Mouse (Mus musculus): ENCODE data around the gene Ncdn. TPM values are rescaled to one million over a fixed set of nuclear protein-coding genes. Genes with fewer than 3 reads are reported as not detected.

Gene Ncdn
- polyA plus RNA-seq, 1 experiment: 6.6 TPM

DNA sequence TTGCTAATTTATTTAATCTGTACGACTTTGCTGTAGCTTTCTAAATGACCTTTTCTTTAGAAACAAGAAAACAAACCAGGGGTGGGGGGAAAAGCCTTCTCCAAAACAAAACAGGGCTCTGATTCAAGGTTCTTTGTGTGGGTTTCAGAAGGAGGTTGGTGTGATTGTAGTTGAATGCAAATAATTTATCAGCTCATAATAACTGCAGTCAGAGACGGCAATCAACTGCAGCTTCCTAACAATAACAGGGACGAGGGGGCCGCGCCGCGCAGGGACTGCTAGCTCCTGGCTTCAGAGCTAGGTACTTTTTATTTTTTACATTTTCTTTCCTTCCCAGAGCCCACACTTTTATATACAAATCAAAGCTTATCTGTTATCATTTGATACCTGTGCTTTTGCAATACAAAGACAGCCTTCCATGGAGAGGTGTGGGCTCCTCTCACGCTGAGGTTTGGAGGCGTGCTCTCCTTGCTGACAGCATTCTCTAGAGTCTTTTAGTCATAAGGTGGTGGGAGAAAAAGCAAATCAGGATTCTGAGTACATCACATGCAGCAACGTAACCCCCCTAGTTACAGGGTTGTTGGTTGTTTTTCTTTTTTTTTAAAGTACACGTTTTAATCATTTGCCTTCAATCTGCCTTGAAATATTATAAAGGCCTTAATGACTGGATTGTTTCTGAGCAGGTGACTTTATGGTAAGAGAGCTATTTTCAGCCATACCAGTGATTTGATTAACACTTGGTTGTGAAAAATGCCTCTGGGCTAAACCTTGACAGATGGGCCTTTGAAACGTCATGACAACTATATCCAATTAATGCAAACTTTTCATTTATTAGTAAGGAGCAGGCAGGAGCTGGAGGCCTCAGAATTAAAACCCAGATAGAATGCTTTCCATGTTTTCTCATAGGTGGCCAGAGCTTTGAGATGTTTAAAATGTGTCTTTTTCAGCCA is 26.9 kb upstream of the Ncdn start:
- H3K4me1 ChIP-seq (ENCODE audit: control insufficient read depth, insufficient read depth, low read length): peaks cover 5% of the 10 kb centered on the region; the same call in 1 of the 2 replicates
- TF ChIP-seq POLR2A (IDR thresholded peaks at IDR 0.05; ENCODE audit: control insufficient read depth, low read depth, low read length) (no peak), CTCF (IDR thresholded peaks at IDR 0.05; ENCODE audit: control insufficient read depth, insufficient read depth, insufficient replicate concordance, low read depth, low read length) (no peak)
- H3K27ac ChIP-seq (ENCODE audit: control insufficient read depth, insufficient read depth, low read depth, low read length): no peak overlapping the region
- no peaks in the 10 kb centered on the region for H3K27me3 ChIP-seq (ENCODE audit: control insufficient read depth, insufficient read depth, low read length)
- no peaks in the 10 kb centered on the region; the same call in 1 of the 2 replicates for H3K36me3 ChIP-seq (ENCODE audit: control insufficient read depth, insufficient read depth, low read length)
- no peak overlapping the region for H3K4me3 ChIP-seq (ENCODE audit: control insufficient read depth, low read depth, low read length)

DNA sequence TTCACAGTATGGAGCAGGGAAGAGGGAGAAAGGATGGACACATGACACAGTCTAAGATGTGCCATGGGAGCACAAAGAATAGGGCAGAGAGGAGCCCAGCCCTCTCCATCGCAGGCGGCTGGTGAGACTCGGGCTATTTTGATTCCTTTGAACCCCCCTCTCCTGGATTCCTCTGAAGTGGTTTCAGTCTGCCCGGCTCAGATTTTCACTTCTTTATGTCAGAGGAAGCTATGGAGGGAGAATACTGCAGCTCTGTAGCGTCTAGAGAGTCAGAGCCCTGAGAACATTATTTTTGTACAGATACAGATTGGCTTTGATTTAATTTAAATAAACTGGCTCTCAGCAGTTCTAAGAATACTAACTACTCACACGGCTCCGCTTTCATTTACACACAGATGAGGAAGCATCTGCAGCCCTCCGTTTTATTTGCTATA is 25.9 kb upstream of the Ncdn start:
- Histone ChIP-seq H3K36me3 (ENCODE audit: control insufficient read depth, insufficient read depth, low read length) (no peaks in the 10 kb centered on the region; the same call in 1 of the 2 replicates), H3K4me3 (ENCODE audit: control insufficient read depth, low read depth, low read length) (no peak overlapping the region), H3K4me1 (ENCODE audit: control insufficient read depth, insufficient read depth, low read length) (peaks cover 5% of the 10 kb centered on the region; the same call in 1 of the 2 replicates), H3K27me3 (ENCODE audit: control insufficient read depth, insufficient read depth, low read length) (no peaks in the 10 kb centered on the region), H3K27ac (ENCODE audit: control insufficient read depth, insufficient read depth, low read depth, low read length) (no peak overlapping the region)
- TF ChIP-seq POLR2A (IDR thresholded peaks at IDR 0.05; ENCODE audit: control insufficient read depth, low read depth, low read length) (no peak), CTCF (IDR thresholded peaks at IDR 0.05; ENCODE audit: control insufficient read depth, insufficient read depth, insufficient replicate concordance, low read depth, low read length) (no peak)

DNA sequence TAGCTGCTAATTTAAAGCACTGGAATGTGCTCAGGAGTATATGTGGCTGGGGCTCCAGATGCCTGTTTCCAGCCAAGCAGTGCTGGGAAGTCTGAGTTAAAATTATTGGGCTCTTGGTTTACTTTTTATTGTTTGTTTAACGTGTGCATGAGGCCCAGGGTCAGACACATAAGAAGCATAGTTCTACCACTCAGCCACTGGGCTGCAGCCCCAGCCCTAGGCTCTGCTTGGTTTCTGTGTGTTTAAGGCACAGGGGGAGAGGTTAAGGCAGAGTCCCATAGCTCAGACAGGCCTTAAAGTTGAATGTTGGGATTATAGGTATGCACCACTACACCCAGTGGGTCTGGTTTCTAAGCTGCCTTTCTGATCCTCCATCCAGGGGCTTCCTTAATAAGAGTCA is 21.9 kb upstream of the Ncdn start:
- Histone ChIP-seq H3K4me3 (ENCODE audit: control insufficient read depth, low read depth, low read length) (no peak overlapping the region), H3K27ac (ENCODE audit: control insufficient read depth, insufficient read depth, low read depth, low read length) (no peak overlapping the region), H3K36me3 (ENCODE audit: control insufficient read depth, insufficient read depth, low read length) (no peaks in the 10 kb centered on the region; the same call in 1 of the 2 replicates), H3K27me3 (ENCODE audit: control insufficient read depth, insufficient read depth, low read length) (no peaks in the 10 kb centered on the region), H3K4me1 (ENCODE audit: control insufficient read depth, insufficient read depth, low read length) (no peaks in the 10 kb centered on the region)
- no peak for TF ChIP-seq CTCF (IDR thresholded peaks at IDR 0.05; ENCODE audit: control insufficient read depth, insufficient read depth, insufficient replicate concordance, low read depth, low read length)

DNA sequence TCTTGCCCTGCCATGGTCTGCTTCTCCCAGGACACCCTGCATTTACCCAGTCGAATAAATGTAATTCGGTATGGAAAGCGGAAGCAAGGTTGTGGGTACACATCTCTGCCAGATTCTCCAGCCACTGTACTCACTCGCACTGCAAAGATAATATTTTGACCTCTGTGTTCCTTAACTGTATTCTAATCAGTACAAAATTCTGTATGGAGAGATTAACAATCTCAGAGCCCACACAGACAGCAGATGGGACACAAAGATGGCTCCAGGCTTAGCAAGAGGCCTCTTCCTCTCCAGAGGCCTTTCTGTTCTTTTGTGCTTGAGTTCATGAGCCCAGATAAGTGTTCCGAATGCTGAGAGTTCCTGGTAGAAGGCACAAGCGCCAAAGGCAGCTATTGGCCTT is 20.6 kb upstream of the Ncdn start:
- Histone ChIP-seq H3K36me3 (ENCODE audit: control insufficient read depth, insufficient read depth, low read length) (no peaks in the 10 kb centered on the region; the same call in 1 of the 2 replicates), H3K4me1 (ENCODE audit: control insufficient read depth, insufficient read depth, low read length) (no peaks in the 10 kb centered on the region), H3K27ac (ENCODE audit: control insufficient read depth, insufficient read depth, low read depth, low read length) (no peak overlapping the region), H3K4me3 (ENCODE audit: control insufficient read depth, low read depth, low read length) (no peak overlapping the region), H3K27me3 (ENCODE audit: control insufficient read depth, insufficient read depth, low read length) (no peaks in the 10 kb centered on the region)
- TF ChIP-seq CTCF (IDR thresholded peaks at IDR 0.05; ENCODE audit: control insufficient read depth, insufficient read depth, insufficient replicate concordance, low read depth, low read length) (no peak), POLR2A (IDR thresholded peaks at IDR 0.05; ENCODE audit: control insufficient read depth, low read depth, low read length) (no peak)

DNA sequence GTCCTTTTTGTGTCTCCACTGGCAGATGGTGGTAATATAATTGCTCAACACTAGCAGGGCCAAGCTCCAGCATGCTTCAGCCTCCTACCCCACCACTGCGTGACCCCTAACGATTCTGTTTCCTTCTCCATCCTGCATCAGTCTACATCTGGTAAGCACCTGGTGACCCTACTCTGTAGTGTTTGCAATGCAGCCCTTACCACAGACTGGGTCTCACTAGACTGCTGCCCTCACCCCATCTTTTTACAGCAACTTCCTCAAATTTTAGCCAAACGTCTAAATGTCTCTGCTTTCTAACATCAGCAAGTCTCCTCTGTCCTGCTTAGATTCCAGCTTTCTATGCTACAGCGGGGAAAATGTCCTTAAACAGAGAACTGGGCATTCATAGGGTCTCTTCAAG is 17.6 kb upstream of the Ncdn start:
- Histone ChIP-seq H3K36me3 (ENCODE audit: control insufficient read depth, insufficient read depth, low read length) (no peaks in the 10 kb centered on the region), H3K4me1 (ENCODE audit: control insufficient read depth, insufficient read depth, low read length) (no peaks in the 10 kb centered on the region), H3K27me3 (ENCODE audit: control insufficient read depth, insufficient read depth, low read length) (no peaks in the 10 kb centered on the region), H3K27ac (ENCODE audit: control insufficient read depth, insufficient read depth, low read depth, low read length) (no peak overlapping the region), H3K4me3 (ENCODE audit: control insufficient read depth, low read depth, low read length) (no peak overlapping the region)
- no peak for TF ChIP-seq CTCF (IDR thresholded peaks at IDR 0.05; ENCODE audit: control insufficient read depth, insufficient read depth, insufficient replicate concordance, low read depth, low read length)
- no peak for TF ChIP-seq POLR2A (IDR thresholded peaks at IDR 0.05; ENCODE audit: control insufficient read depth, low read depth, low read length)

DNA sequence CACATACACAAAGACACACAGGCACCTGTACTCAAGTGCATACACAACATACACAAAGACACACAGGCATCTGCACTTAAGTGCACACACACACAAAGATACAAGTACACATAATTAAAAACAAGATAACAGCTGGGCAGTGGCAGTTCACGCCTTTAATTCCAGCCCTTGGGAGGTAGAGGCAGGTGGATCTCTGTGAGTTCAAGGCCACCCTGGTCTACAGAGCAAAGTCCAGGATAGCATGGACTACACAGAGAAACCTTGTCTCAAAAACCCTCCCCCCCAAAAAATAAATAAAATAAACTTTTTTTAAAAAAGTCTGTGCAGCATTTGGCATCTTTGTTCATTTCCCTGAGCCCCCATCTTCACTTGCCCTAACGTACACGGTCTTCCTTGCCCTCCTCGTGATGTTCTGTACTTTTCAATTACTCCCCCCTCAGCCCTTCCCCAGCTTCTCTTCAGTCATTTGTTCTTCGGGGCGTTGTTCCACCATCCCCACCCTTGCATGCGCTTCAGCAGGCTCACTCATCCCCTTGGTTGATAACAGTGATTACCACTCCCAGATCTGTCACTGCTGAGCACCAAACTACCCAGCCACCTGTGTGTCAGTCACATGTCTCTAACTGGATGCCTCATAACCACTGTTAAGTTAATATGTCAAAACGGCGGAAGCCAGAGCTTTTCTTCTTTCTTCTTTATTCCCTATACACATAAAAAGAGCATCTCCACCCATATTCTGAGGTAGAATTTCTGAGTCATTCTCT is 16.7 kb upstream of the Ncdn start:
- Histone ChIP-seq H3K4me1 (ENCODE audit: control insufficient read depth, insufficient read depth, low read length) (no peaks in the 10 kb centered on the region), H3K27me3 (ENCODE audit: control insufficient read depth, insufficient read depth, low read length) (no peaks in the 10 kb centered on the region), H3K4me3 (ENCODE audit: control insufficient read depth, low read depth, low read length) (no peak overlapping the region), H3K36me3 (ENCODE audit: control insufficient read depth, insufficient read depth, low read length) (no peaks in the 10 kb centered on the region), H3K27ac (ENCODE audit: control insufficient read depth, insufficient read depth, low read depth, low read length) (no peak overlapping the region)
- TF ChIP-seq POLR2A (IDR thresholded peaks at IDR 0.05; ENCODE audit: control insufficient read depth, low read depth, low read length) (no peak), CTCF (IDR thresholded peaks at IDR 0.05; ENCODE audit: control insufficient read depth, insufficient read depth, insufficient replicate concordance, low read depth, low read length) (no peak)

DNA sequence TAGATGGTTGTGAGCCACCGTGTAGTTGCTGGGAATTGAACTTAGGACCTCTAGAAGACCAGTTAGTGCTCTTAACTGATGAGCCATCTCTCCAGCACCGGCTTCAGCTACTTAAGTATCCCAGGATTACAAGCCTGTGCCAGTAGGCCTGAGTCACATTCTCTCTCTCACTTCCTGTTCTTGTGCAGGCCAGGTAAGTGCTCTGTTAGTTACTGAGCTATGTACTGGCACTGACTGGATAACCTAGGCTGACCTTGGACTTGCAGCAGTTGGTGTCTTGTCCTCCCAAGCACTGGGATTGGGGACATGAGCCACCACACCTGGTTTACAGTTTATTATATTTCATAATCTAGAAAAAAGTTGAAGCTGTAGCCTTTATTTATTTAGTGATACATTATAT is 10.2 kb upstream of the Ncdn start:
- Histone ChIP-seq H3K27ac (ENCODE audit: control insufficient read depth, insufficient read depth, low read depth, low read length) (no peak overlapping the region), H3K4me1 (ENCODE audit: control insufficient read depth, insufficient read depth, low read length) (no peaks in the 10 kb centered on the region), H3K4me3 (ENCODE audit: control insufficient read depth, low read depth, low read length) (no peak overlapping the region), H3K36me3 (ENCODE audit: control insufficient read depth, insufficient read depth, low read length) (no peaks in the 10 kb centered on the region), H3K27me3 (ENCODE audit: control insufficient read depth, insufficient read depth, low read length) (no peaks in the 10 kb centered on the region)
- TF ChIP-seq CTCF (IDR thresholded peaks at IDR 0.05; ENCODE audit: control insufficient read depth, insufficient read depth, insufficient replicate concordance, low read depth, low read length): no peak
- no peak for TF ChIP-seq POLR2A (IDR thresholded peaks at IDR 0.05; ENCODE audit: control insufficient read depth, low read depth, low read length)
